8 mouse cellular contexts compared by ENCODE assay signal in the genomic region with DNA sequence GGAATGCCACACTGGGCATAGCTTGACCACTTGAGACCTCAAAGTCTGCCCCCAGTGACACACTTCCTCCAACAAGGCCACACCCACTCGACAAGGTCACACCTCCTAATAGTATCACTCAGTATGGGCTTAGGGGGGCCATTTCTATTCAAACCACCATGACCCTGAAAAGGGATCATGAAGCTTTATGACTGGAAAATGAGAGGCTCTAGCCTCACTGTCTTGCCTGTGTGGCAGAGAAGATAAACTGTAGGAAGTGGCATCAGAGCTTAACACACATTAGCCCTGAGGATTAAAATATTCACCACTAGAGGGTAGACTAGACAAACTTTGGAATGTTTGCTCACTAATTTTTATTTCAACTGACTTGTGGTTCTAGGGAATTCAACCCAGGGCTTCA. TPM values are rescaled to one million over a fixed set of nuclear protein-coding genes. Genes with fewer than 3 reads are reported as not detected.
DNase-seq lines count a peak whose midpoint lies in the region; ATAC-seq and TF ChIP-seq lines count a peak whose summit lies in the region.

No protein-coding gene starts in this region.

- no peaks in the 10 kb centered on the region for H3K9me3 ChIP-seq in forebrain, embryonic 15.5 days
- no peaks in the 10 kb centered on the region for H3K9me3 ChIP-seq in midbrain, embryonic 15.5 days

- intact Hi-C loops in left cerebral cortex, adult 2 months (cut with DNase I): loop anchor here (1.0 to 10.0 kb wide), 3 partner anchors 126 to 519 kb away; partner anchors contain the start of gene Smco4
- intact Hi-C loops in gastrocnemius, postnatal 14 days (cut with DNase I; ENCODE audit: low total_unique reads): loop anchor here (5.0 kb wide), 1 partner anchor 316 kb away; no protein-coding TSS in a partner anchor

- peak; percentile 87 for ATAC-seq in forebrain, embryonic 15.5 days (replicated peaks)
- ATAC-seq in midbrain, embryonic 15.5 days (replicated peaks): peak; percentile 84

- WGBS in forebrain, embryonic 15.5 days: 88% methylated on average over 1 of the region's 1 CpGs
- 95% methylated on average over 1 of the region's 1 CpGs for WGBS in midbrain, embryonic 15.5 days

- no peaks in the 10 kb centered on the region for H3K27me3 ChIP-seq in forebrain, embryonic 15.5 days
- no peaks in the 10 kb centered on the region for H3K27me3 ChIP-seq in midbrain, embryonic 15.5 days (replicated peaks)

- H3K4me1 ChIP-seq in forebrain, embryonic 15.5 days: no peaks in the 10 kb centered on the region
- H3K4me1 ChIP-seq in midbrain, embryonic 15.5 days: no peaks in the 10 kb centered on the region

- no peak overlapping the region for H3K9ac ChIP-seq in forebrain, embryonic 15.5 days (replicated peaks)
- H3K9ac ChIP-seq in midbrain, embryonic 15.5 days: no peak overlapping the region

- H3K36me3 ChIP-seq in forebrain, embryonic 15.5 days: no peaks in the 10 kb centered on the region
- H3K36me3 ChIP-seq in midbrain, embryonic 15.5 days (replicated peaks): no peaks in the 10 kb centered on the region

- TF ChIP-seq CTCF in left cerebral cortex, adult 2 months (IDR thresholded peaks at IDR 0.05): peak; percentile 71

- H3K4me2 ChIP-seq in forebrain, embryonic 15.5 days (replicated peaks): no peak overlapping the region
- H3K4me2 ChIP-seq in midbrain, embryonic 15.5 days: no peak overlapping the region

- H3K4me3 ChIP-seq in left cerebral cortex, adult 2 months: no peak overlapping the region
- H3K4me3 ChIP-seq in forebrain, embryonic 15.5 days: no peak overlapping the region
- no peak overlapping the region for H3K4me3 ChIP-seq in midbrain, embryonic 15.5 days

- no peak overlapping the region for H3K27ac ChIP-seq in left cerebral cortex, adult 2 months
- no peak overlapping the region for H3K27ac ChIP-seq in forebrain, embryonic 15.5 days (replicated peaks)
- H3K27ac ChIP-seq in midbrain, embryonic 15.5 days: no peak overlapping the region

- DNase-seq in left cerebral cortex, adult 2 months (ENCODE audit: extremely low spot score in 1 of 2, low spot score in 2 of 2): no peak
- DNase-seq in left cerebral cortex, adult 8-10 months (ENCODE audit: low spot score in 2 of 2): no peak
- DNase-seq in R1 (ENCODE audit: low read depth, low spot score): peak; percentile 53
- no peak for DNase-seq in adrenal gland, postnatal 36 days
- no peak for DNase-seq in gastrocnemius, postnatal 14 days
- no peak for DNase-seq in ovary, postnatal 14 days (ENCODE audit: low spot score)

RNA-seq across cellular contexts. Expression of gene Cep295, which starts 8.3 kb away (rescaled TPM):
- 10 to 100 TPM; 22.2 to 23.2 TPM for total RNA-seq in left cerebral cortex, adult 2 months (2021)
- 10 to 100 TPM; 24.2 to 28.0 (median 26.1) TPM for total RNA-seq in left cerebral cortex, adult 8-10 months (2022)
- polyA plus RNA-seq in forebrain, embryonic 15.5 days (2015; fragmentation: Nextera tagmentation; extraction: Ambion mirVana): 15.1 and 15.2 TPM in 2 replicates
- 13.3 and 14.6 TPM in 2 replicates for polyA plus RNA-seq in midbrain, embryonic 15.5 days (2015; fragmentation: Nextera tagmentation; extraction: Ambion mirVana)
- 10 to 100 TPM; 11.4 to 12.3 TPM for total RNA-seq in adrenal gland, postnatal 36 days (2021)
- 1 to 10 TPM; 7.4 TPM for total RNA-seq in gastrocnemius, postnatal 14 days (2021)

RNA-seq across cellular contexts. Expression of gene 4931406C07Rik, which starts 59.6 kb away (rescaled TPM):
- total RNA-seq in left cerebral cortex, adult 2 months (2021): 10 to 100 TPM; 17.6 to 19.2 TPM
- 10 to 100 TPM; 20.0 to 22.6 (median 21.8) TPM for total RNA-seq in left cerebral cortex, adult 8-10 months (2022)
- 11.1 and 13.8 TPM in 2 replicates for polyA plus RNA-seq in forebrain, embryonic 15.5 days (2015; fragmentation: Nextera tagmentation; extraction: Ambion mirVana)
- polyA plus RNA-seq in midbrain, embryonic 15.5 days (2015; fragmentation: Nextera tagmentation; extraction: Ambion mirVana): 12.1 and 13.9 TPM in 2 replicates
- total RNA-seq in adrenal gland, postnatal 36 days (2021): 100 to 1,000 TPM in 1 of 2 experiments, 10 to 100 TPM in 1; 99.2 to 104 TPM
- total RNA-seq in gastrocnemius, postnatal 14 days (2021): 1 to 10 TPM; 5.9 to 6.7 TPM

RNA-seq across cellular contexts. Expression of gene Taf1d, which starts 59.8 kb away (rescaled TPM):
- total RNA-seq in left cerebral cortex, adult 2 months (2021): 10 to 100 TPM; 30.7 to 33.5 TPM
- 10 to 100 TPM; 26.4 to 37.9 (median 30.5) TPM for total RNA-seq in left cerebral cortex, adult 8-10 months (2022)
- polyA plus RNA-seq in forebrain, embryonic 15.5 days (2015; fragmentation: Nextera tagmentation; extraction: Ambion mirVana): 49.7 and 52.2 TPM in 2 replicates
- 41.1 and 48.9 TPM in 2 replicates for polyA plus RNA-seq in midbrain, embryonic 15.5 days (2015; fragmentation: Nextera tagmentation; extraction: Ambion mirVana)
- total RNA-seq in adrenal gland, postnatal 36 days (2021): 10 to 100 TPM; 87.9 to 98.6 TPM
- 10 to 100 TPM; 48.3 to 55.4 TPM for total RNA-seq in gastrocnemius, postnatal 14 days (2021)

Comparison
In these comparisons a context has a peak if more than half of its experiments do, and no peak if none do; other contexts are left out.
1. RNA of gene 4931406C07Rik, which starts 59.6 kb away (total RNA-seq): 99.2 to 104 TPM in adrenal gland, postnatal 36 days; 20.0 to 22.6 TPM in left cerebral cortex, adult 8-10 months, 17.6 to 19.2 TPM in left cerebral cortex, adult 2 months and 5.9 to 6.7 TPM in gastrocnemius, postnatal 14 days; every median in the first group is over 4 times any median in the second.